In the genomic region with DNA sequence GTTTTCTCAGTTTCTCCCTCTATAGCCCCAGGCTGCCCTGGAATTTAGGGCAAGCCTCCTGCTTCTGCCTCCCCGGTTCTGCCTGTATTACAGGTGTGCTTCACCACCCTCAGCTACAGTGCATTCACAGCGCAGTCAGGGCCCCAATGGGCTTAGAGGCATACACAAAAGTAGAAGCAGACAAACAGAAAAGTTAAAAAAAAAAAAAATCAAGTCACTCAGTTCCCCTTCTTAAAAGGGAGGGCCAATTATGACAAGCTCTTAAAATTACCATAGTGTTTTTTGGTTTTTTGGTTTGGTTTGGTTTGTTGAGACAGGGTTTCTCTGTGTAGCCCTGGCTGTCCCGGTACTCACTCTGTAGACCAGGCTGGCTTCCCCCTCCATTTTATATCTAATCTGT, we compare ENCODE assay signal across 29 mouse cellular contexts.
"Had no signal": no experiment of that assay in that cellular context is flagged by ENCODE, and none has a peak within 500 bp of the region (broad histone marks: within the 10 kb centered on the region; RNA-seq: fewer than 3 reads in every experiment).

No protein-coding gene starts in this region.

- H3K9me3 ChIP-seq: limb, embryonic 10.5 days; limb, embryonic 12.5 days; limb, embryonic 13.5 days; limb, embryonic 15.5 days; liver, embryonic 12.5 days; liver, embryonic 13.5 days; liver, embryonic 15.5 days; lung, embryonic 15.5 days; megakaryocyte, embryonic 14.5 days; midbrain, embryonic 10.5 days; midbrain, embryonic 12.5 days; midbrain, embryonic 13.5 days; neural tube, embryonic 12.5 days had no signal

- H3K27me3 ChIP-seq: limb, embryonic 12.5 days; limb, embryonic 13.5 days; limb, embryonic 15.5 days; lung, embryonic 15.5 days; midbrain, embryonic 12.5 days had no signal

- H3K27ac ChIP-seq: limb, embryonic 10.5 days; limb, embryonic 12.5 days; limb, embryonic 13.5 days; limb, embryonic 15.5 days; liver, embryonic 12.5 days; liver, embryonic 13.5 days; liver, embryonic 14.5 days; liver, embryonic 15.5 days; lung, embryonic 15.5 days; macrophage; midbrain, embryonic 10.5 days; midbrain, embryonic 12.5 days; midbrain, embryonic 13.5 days; neural tube, embryonic 12.5 days had no signal

- ATAC-seq: liver, embryonic 12.5 days; liver, postnatal 0 days; lung, postnatal 0 days; midbrain, embryonic 13.5 days; midbrain, embryonic 16.5 days had no signal

- H3K9ac ChIP-seq: limb, embryonic 12.5 days; limb, embryonic 13.5 days; limb, embryonic 15.5 days; liver, embryonic 12.5 days; liver, embryonic 13.5 days; liver, embryonic 14.5 days; liver, embryonic 15.5 days; liver, postnatal 0 days; lung, embryonic 14.5 days; lung, embryonic 15.5 days; midbrain, embryonic 12.5 days; midbrain, embryonic 13.5 days; neural tube, embryonic 12.5 days had no signal

- DNase-seq: left cerebral cortex, postnatal 4 days; liver; liver, embryonic 13.5 days; liver, postnatal 0 days; lung, adult 2 months; lung, embryonic 14.5 days; lung, postnatal 10 days; lung, postnatal 14 days; lung, postnatal 4 days; midbrain, embryonic 14.5 days had no signal

- H3K4me3 ChIP-seq: limb, embryonic 10.5 days; limb, embryonic 12.5 days; limb, embryonic 13.5 days; limb, embryonic 15.5 days; liver, embryonic 12.5 days; liver, embryonic 13.5 days; liver, embryonic 15.5 days; lung, embryonic 15.5 days; megakaryocyte, embryonic 14.5 days; midbrain, embryonic 10.5 days; midbrain, embryonic 12.5 days; midbrain, embryonic 13.5 days; myocyte; neural tube, embryonic 12.5 days had no signal

- H3K36me3 ChIP-seq: lung, embryonic 15.5 days; midbrain, embryonic 13.5 days had no signal

- H3K4me2 ChIP-seq: limb, embryonic 12.5 days; limb, embryonic 13.5 days; limb, embryonic 15.5 days; liver, embryonic 11.5 days; liver, embryonic 12.5 days; liver, embryonic 13.5 days; liver, embryonic 15.5 days; lung, embryonic 14.5 days; lung, embryonic 15.5 days; midbrain, embryonic 11.5 days; midbrain, embryonic 12.5 days; midbrain, embryonic 13.5 days; neural tube, embryonic 12.5 days had no signal
